Mouse (Mus musculus) embryonic facial prominence, embryonic 12.5 days (tissue): ENCODE measurements around the gene Map7d3. TPM values are rescaled to one million over a fixed set of nuclear protein-coding genes. Genes with fewer than 3 reads are reported as not detected.

Experiments
- ATAC-seq: fragments of 200-750 bp; cut with Nextera tagmentation; 2 replicates; pipeline ENCODE4 v1.8.0; 2017; ENCODE audit not compliant: insufficient number of reproducible peaks, insufficient read depth, low FRiP score, low TSS enrichment
- H3K27ac ChIP-seq: fragments of 300-500 bp; sonication (generic); 2 replicates; pipeline ENCODE4 v1.5.1; 2016; ENCODE audit warnings: mild to moderate bottlenecking
- H3K27me3 ChIP-seq: fragments of 300-500 bp; sonication (generic); 2 replicates; pipeline ENCODE4 v1.6.1; 2016; ENCODE audit warnings: mild to moderate bottlenecking, moderate library complexity
- H3K36me3 ChIP-seq: fragments of 300-500 bp; sonication (generic); 2 replicates; pipeline ENCODE4 v1.6.1; 2016; ENCODE audit warnings: mild to moderate bottlenecking
- H3K4me1 ChIP-seq: fragments of 300-500 bp; sonication (generic); 2 replicates; pipeline ENCODE4 v1.6.1; 2016
- H3K4me2 ChIP-seq: fragments of 300-500 bp; sonication (generic); replicated peaks from 2 replicates; pipeline ENCODE4 v1.6.1; 2016; ENCODE audit warnings: mild to moderate bottlenecking, moderate library complexity
- H3K4me3 ChIP-seq: fragments of 300-500 bp; sonication (generic); 2 replicates; pipeline ENCODE4 v1.5.1; 2016; ENCODE audit warnings: mild to moderate bottlenecking
- H3K9ac ChIP-seq: fragments of 300-500 bp; sonication (generic); 2 replicates; pipeline ENCODE4 v1.6.1; 2016; ENCODE audit warnings: mild to moderate bottlenecking, moderate library complexity
- H3K9me3 ChIP-seq: fragments of 300-500 bp; sonication (generic); 2 replicates; pipeline ENCODE4 v1.6.1; 2016; ENCODE audit warnings: mild to moderate bottlenecking, moderate library complexity
- WGBS: fragments of 180-500 bp; shearing (Covaris S2); methylation state at CpG from one replicate; pipeline ENCODE4 v1.1.7; 2016; 5-methylcytosine and 5-hydroxymethylcytosine counted together
- polyA plus RNA-seq: library from polyadenylated mRNA; unstranded; fragments of >200 nt; fragmentation: Nextera tagmentation; extraction: Ambion mirVana; gene quantifications from 2 replicates; pipeline ENCODE4 v1.2.1, GENCODE M21; 2016

Map7d3 gene
- polyA plus RNA-seq, result 2.5 and 3.4 TPM in 2 replicates

DNA sequence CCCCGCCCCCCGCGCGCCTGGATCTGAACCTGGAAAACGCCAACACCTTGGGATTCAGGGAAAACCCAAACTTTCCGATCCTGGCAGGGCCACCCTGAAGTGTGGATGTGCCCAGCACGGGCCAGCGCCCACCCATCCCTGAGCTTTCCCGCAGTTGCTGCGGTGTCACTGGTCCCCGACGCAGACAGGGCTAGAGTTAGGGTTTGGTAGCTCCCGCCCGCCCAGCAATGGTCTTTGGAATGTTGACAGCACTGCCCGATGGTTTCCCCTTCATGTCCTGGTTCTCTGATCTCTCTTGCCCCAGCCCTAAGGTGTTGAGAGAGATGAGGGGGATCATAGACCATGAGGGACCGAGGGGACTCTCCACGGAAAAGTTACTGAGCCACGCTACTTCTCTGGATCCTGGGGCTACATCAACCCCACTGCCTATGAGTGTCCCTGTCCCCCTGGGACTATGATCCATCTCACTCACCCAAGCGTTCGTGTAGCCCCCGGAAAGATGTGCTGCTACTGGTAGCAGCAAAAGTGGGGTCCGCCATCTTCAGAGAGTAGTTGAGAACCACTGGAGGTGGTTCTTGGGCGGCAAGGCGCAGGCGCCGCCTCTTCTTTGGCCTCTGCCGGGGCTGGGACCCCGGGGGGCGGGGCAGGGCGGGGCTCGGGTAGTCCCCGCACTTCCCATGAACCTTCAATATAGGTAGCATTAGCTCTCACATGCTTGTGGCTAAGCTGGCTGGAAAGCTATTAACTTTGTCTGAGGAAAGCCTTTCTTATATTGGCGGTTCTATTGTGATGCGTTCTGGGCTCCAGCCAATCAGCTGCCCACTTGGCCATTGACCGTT is at the start of gene Map7d3:
TSS of gene Map7d3 (minus strand) at position 562 of the 839 bp plus-strand sequence.
- H3K4me3 ChIP-seq, result peak within 1 kb of the TSS; percentile 44
- no peak within 1 kb of the TSS for H3K27ac ChIP-seq
- no peaks in the 10 kb centered on the region for H3K27me3 ChIP-seq
- 16% methylated on average over 34 of the region's 35 CpGs for WGBS
- peak within 1 kb of the TSS; percentile 55 for H3K4me2 ChIP-seq
- H3K9me3 ChIP-seq, result no peaks in the 10 kb centered on the region
- no peaks in the 10 kb centered on the region for H3K4me1 ChIP-seq
- peak within 1 kb of the TSS; percentile 30; the same call in 1 of the 2 replicates for H3K9ac ChIP-seq
- no peaks in the 10 kb centered on the region for H3K36me3 ChIP-seq
- no peak for ATAC-seq

GRCm38 (mm10) chrX:56869863-56870262 is 47.7 kb upstream of the Map7d3 start, which contains the start of gene Adgrg4:
Gene Adgrg4, plus strand, starts transcription at chrX:56870163.
- ATAC-seq, result no peak
- WGBS, result 87% methylated on average over 2 of the region's 2 CpGs
- Histone ChIP-seq H3K9ac (no peak within 1 kb of the TSS), H3K4me2 (no peak within 1 kb of the TSS), H3K4me3 (no peak within 1 kb of the TSS), H3K27ac (no peak within 1 kb of the TSS), H3K36me3 (no peaks in the 10 kb centered on the region), H3K27me3 (no peaks in the 10 kb centered on the region), H3K4me1 (no peaks in the 10 kb centered on the region), H3K9me3 (no peaks in the 10 kb centered on the region)

- H3K36me3 ChIP-seq, result no peaks in the 10 kb centered on the region
- no peak for ATAC-seq
- no peak overlapping the region for H3K27ac ChIP-seq
- H3K4me3 ChIP-seq, result no peak overlapping the region
- H3K4me2 ChIP-seq, result no peak overlapping the region
- no peak overlapping the region for H3K9ac ChIP-seq
- H3K9me3 ChIP-seq, result no peaks in the 10 kb centered on the region
- H3K4me1 ChIP-seq, result no peaks in the 10 kb centered on the region
- WGBS, result 72% methylated on average over 5 of the region's 5 CpGs
- no peaks in the 10 kb centered on the region for H3K27me3 ChIP-seq
Measured at GRCm38 (mm10) chrX:56841255-56841654, 19.1 kb upstream of the Map7d3 start.

- no peaks in the 10 kb centered on the region for H3K9me3 ChIP-seq
Measured at GRCm38 (mm10) chrX:56839369-56839768, 17.2 kb upstream of the Map7d3 start.

DNA sequence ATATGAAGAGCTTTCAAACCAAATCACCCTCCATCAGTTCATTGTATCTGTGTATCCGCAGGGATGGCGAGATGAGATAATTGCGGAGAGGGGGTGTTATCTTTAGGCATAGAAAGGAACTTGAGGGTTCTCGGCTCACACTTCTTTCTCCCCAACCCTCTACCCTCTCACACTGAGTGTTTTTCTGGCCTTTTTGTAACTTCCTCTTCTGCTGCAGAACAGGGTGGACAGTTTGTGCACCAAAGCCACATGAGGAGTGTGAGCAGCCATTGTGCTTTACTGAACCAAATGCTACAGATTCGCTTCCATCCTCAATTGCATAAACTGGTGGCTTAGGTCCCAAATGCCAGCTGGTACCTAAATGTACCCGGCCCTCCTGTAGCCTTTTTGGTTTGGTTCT is 13.7 kb upstream of the Map7d3 start:
- no peak for ATAC-seq
- H3K36me3 ChIP-seq, result no peaks in the 10 kb centered on the region
- WGBS, result 83% methylated on average over 6 of the region's 6 CpGs
- H3K4me1 ChIP-seq, result no peaks in the 10 kb centered on the region
- H3K27me3 ChIP-seq, result no peaks in the 10 kb centered on the region
- H3K4me3 ChIP-seq, result no peak overlapping the region
- H3K9ac ChIP-seq, result no peak overlapping the region
- no peak overlapping the region for H3K27ac ChIP-seq
- no peak overlapping the region for H3K4me2 ChIP-seq
- no peaks in the 10 kb centered on the region for H3K9me3 ChIP-seq

More at GRCm38 (mm10) chrX:56839369-56839768, 17.2 kb upstream of the Map7d3 start:
- no peak overlapping the region for H3K9ac ChIP-seq
- no peak for ATAC-seq
- no peaks in the 10 kb centered on the region for H3K27me3 ChIP-seq
- H3K4me3 ChIP-seq, result no peak overlapping the region
- no peak overlapping the region for H3K27ac ChIP-seq
- no peak overlapping the region for H3K4me2 ChIP-seq
- no peaks in the 10 kb centered on the region for H3K4me1 ChIP-seq
- H3K36me3 ChIP-seq, result no peaks in the 10 kb centered on the region

GRCm38 (mm10) chrX:56827492-56827891 is 5.4 kb upstream of the Map7d3 start:
- WGBS, result 75% methylated on average over 6 of the region's 6 CpGs
- H3K9ac ChIP-seq, result no peak overlapping the region
- H3K36me3 ChIP-seq, result no peaks in the 10 kb centered on the region
- no peak overlapping the region for H3K4me3 ChIP-seq
- H3K4me1 ChIP-seq, result no peaks in the 10 kb centered on the region
- no peaks in the 10 kb centered on the region for H3K9me3 ChIP-seq
- no peak overlapping the region for H3K4me2 ChIP-seq
- ATAC-seq, result no peak
- H3K27me3 ChIP-seq, result no peaks in the 10 kb centered on the region
- no peak overlapping the region for H3K27ac ChIP-seq

- Histone ChIP-seq H3K9ac (no peak overlapping the region), H3K4me3 (no peak overlapping the region), H3K27me3 (no peaks in the 10 kb centered on the region), H3K4me1 (no peaks in the 10 kb centered on the region), H3K4me2 (no peak overlapping the region), H3K27ac (no peak overlapping the region), H3K36me3 (no peaks in the 10 kb centered on the region), H3K9me3 (no peaks in the 10 kb centered on the region)
- ATAC-seq, result no peak
- WGBS, result 48% methylated on average over 15 of the region's 15 CpGs
Measured at GRCm38 (mm10) chrX:56791268-56791667, 30.9 kb downstream of the Map7d3 start.

- H3K36me3 ChIP-seq, result no peaks in the 10 kb centered on the region
- H3K4me1 ChIP-seq, result no peaks in the 10 kb centered on the region
- no peak overlapping the region for H3K4me3 ChIP-seq
- no peak overlapping the region for H3K27ac ChIP-seq
- H3K9me3 ChIP-seq, result no peaks in the 10 kb centered on the region
- no peak for ATAC-seq
- no peaks in the 10 kb centered on the region for H3K27me3 ChIP-seq
- 84% methylated on average over 4 of the region's 4 CpGs for WGBS
- no peak overlapping the region for H3K4me2 ChIP-seq
- no peak overlapping the region for H3K9ac ChIP-seq
Measured at GRCm38 (mm10) chrX:56790591-56790990, 31.5 kb downstream of the Map7d3 start.

DNA sequence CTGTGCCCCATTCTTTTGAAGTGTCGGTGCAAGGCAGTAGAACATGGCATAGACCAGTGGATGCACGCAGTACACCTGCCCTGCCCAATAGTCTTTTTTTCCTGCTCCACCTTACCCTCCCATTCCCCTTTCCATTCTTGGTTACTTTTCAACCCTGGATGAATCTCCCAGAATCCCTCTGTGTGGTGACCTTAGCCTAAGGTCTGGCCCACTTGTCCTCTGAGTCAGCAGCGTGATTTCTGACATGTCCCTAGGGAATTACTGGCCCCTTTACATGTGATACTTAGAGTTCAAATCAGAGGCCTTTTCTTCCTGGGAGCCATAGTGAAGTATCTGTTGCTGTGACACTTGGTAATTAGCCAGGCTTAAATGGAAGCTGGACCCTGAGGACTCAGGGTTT is 34.6 kb downstream of the Map7d3 start:
- Histone ChIP-seq H3K4me1 (no peaks in the 10 kb centered on the region), H3K4me3 (no peak overlapping the region), H3K9ac (no peak overlapping the region), H3K4me2 (no peak overlapping the region), H3K36me3 (no peaks in the 10 kb centered on the region), H3K9me3 (no peaks in the 10 kb centered on the region), H3K27me3 (no peaks in the 10 kb centered on the region), H3K27ac (no peak overlapping the region)
- no peak for ATAC-seq
- WGBS, result 73% methylated on average over 3 of the region's 3 CpGs

GRCm38 (mm10) chrX:56786281-56787061 is 35.7 kb downstream of the Map7d3 start:
- H3K27ac ChIP-seq, result no peak overlapping the region
- no peak overlapping the region for H3K9ac ChIP-seq
- no peaks in the 10 kb centered on the region for H3K27me3 ChIP-seq
- H3K9me3 ChIP-seq, result no peaks in the 10 kb centered on the region
- ATAC-seq, result no peak
- H3K4me3 ChIP-seq, result no peak overlapping the region
- no peaks in the 10 kb centered on the region for H3K36me3 ChIP-seq
- no peaks in the 10 kb centered on the region for H3K4me1 ChIP-seq
- no peak overlapping the region for H3K4me2 ChIP-seq
- 45% methylated on average over 6 of the region's 6 CpGs for WGBS

GRCm38 (mm10) chrX:56773329-56773728 is 48.8 kb downstream of the Map7d3 start:
- no peak for ATAC-seq
- Histone ChIP-seq H3K27ac (no peak overlapping the region), H3K36me3 (no peaks in the 10 kb centered on the region), H3K4me2 (no peak overlapping the region), H3K4me1 (no peaks in the 10 kb centered on the region), H3K27me3 (no peaks in the 10 kb centered on the region), H3K9me3 (no peaks in the 10 kb centered on the region), H3K9ac (no peak overlapping the region), H3K4me3 (no peak overlapping the region)
- WGBS, result 85% methylated on average over 4 of the region's 4 CpGs

DNA sequence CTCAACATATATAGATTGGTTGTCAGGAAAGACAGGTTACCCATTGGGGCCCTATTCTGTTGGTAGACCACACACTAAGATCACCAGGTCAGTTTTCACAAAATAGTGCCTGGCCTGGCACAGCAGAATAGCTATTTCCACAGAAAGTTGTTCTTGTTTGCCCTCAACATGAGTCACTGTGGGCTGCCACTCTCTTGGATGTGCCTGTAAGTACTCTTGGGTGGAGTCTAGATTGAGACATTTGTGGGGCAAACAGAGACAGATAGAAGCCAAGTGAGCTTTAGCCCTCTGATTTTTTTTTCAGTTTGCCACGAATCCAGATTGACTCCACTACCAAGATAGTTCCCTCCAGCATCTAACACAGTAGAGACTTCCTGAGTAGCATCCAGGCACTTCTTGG is 50.4 kb downstream of the Map7d3 start:
- WGBS, result 67% methylated on average over 1 of the region's 1 CpGs
- Histone ChIP-seq H3K27ac (no peak overlapping the region), H3K36me3 (no peaks in the 10 kb centered on the region), H3K4me2 (no peak overlapping the region), H3K9ac (no peak overlapping the region), H3K9me3 (no peaks in the 10 kb centered on the region), H3K4me1 (no peaks in the 10 kb centered on the region), H3K27me3 (no peaks in the 10 kb centered on the region), H3K4me3 (no peak overlapping the region)
- ATAC-seq, result no peak
